Mouse (Mus musculus) midbrain, embryonic 15.5 days (tissue): ENCODE results near the gene Cycs. TPM values are rescaled to one million over a fixed set of nuclear protein-coding genes. Genes with fewer than 3 reads are reported as not detected.
A peak's percentile ranks its signal among the peaks of the same experiment; 100 is the strongest.

Experiments
- ATAC-seq: fragments of 200-750 bp; cut with Nextera tagmentation; replicated peaks from 2 replicates; pipeline ENCODE4 v1.8.0; 2017; ENCODE audit warnings: moderate TSS enrichment
- H3K27ac ChIP-seq: fragments of 300-500 bp; sonication (generic); 2 replicates; pipeline ENCODE4 v1.5.1; 2015; ENCODE audit warnings: mild to moderate bottlenecking, inconsistent platforms
- H3K27me3 ChIP-seq: fragments of 300-500 bp; sonication (generic); replicated peaks from 2 replicates; pipeline ENCODE4 v1.6.1; 2015; ENCODE audit warnings: inconsistent platforms
- H3K36me3 ChIP-seq: fragments of 300-500 bp; sonication (generic); replicated peaks from 2 replicates; pipeline ENCODE4 v1.6.1; 2015; ENCODE audit warnings: inconsistent platforms
- H3K4me1 ChIP-seq: fragments of 300-500 bp; sonication (generic); 2 replicates; pipeline ENCODE4 v1.6.1; 2015; ENCODE audit warnings: inconsistent platforms
- H3K4me2 ChIP-seq: fragments of 300-500 bp; sonication (generic); 2 replicates; pipeline ENCODE4 v1.6.1; 2015; ENCODE audit warnings: inconsistent platforms, mild to moderate bottlenecking, moderate library complexity
- H3K4me3 ChIP-seq: fragments of 300-500 bp; sonication (generic); 2 replicates; pipeline ENCODE4 v1.5.1; 2015; ENCODE audit warnings: mild to moderate bottlenecking, inconsistent platforms
- H3K9ac ChIP-seq: fragments of 300-500 bp; sonication (generic); 2 replicates; pipeline ENCODE4 v1.6.1; 2015; ENCODE audit warnings: mild to moderate bottlenecking, inconsistent platforms
- H3K9me3 ChIP-seq: fragments of 300-500 bp; sonication (generic); 2 replicates; pipeline ENCODE4 v1.6.1; 2016; ENCODE audit warnings: inconsistent platforms
- WGBS: fragments of 180-500 bp; shearing (Covaris S2); methylation state at CpG from one replicate; pipeline ENCODE4 v1.1.7; 2015; ENCODE audit warnings: mixed read lengths; 5-methylcytosine and 5-hydroxymethylcytosine counted together
- polyA plus RNA-seq: library from polyadenylated mRNA; unstranded; fragments of >200 nt; fragmentation: Nextera tagmentation; extraction: Ambion mirVana; gene quantifications from 2 replicates; pipeline ENCODE4 v1.2.1, GENCODE M21; 2015

Gene Cycs
- polyA plus RNA-seq = 65.9 and 67.7 TPM in 2 replicates

GRCm38 (mm10) chr6:50566141-50566996 lies at the start of gene Cycs:
Cycs (minus strand) TSS chr6:50566538.
- no peaks in the 10 kb centered on the region for H3K9me3 ChIP-seq
- peak within 1 kb of the TSS; percentile 87 for H3K4me3 ChIP-seq
- peak; percentile 99 for ATAC-seq
- H3K36me3 ChIP-seq = 0 out of 2 replicates have a peak, but pooled peaks cover 8% of the 10 kb centered on the region
- H3K27ac ChIP-seq = peak within 1 kb of the TSS; percentile 88
- H3K9ac ChIP-seq = peak within 1 kb of the TSS; percentile 96
- peaks cover 14% of the 10 kb centered on the region for H3K4me1 ChIP-seq
- H3K4me2 ChIP-seq = peak within 1 kb of the TSS; percentile 81
- under 1% methylated on average over 78 of the region's 78 CpGs for WGBS
- H3K27me3 ChIP-seq = no peaks in the 10 kb centered on the region

DNA sequence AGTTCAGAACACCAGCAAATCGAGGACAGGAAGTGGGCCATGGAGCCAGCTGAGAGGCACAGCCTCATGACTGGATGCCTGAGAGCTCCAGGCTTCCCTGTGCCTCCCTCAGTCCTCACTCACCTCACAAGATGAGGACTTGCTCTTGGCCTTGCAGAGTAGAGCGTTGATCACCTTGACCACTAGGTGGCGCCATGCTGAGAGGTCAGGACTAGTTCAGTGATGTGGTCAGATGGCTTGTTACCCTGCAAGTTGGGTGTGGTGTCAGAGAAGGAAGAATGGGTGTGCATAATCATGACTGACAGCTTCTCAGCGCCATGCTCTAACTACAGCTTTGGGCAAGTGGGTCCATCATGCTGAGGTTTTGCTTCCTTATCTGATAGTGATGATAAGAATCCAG lies 35.3 kb upstream of the Cycs start:
- 27% methylated on average over 4 of the region's 4 CpGs for whole genome bisulfite sequencing
- no peak overlapping the region for H3K4me2 ChIP-seq

DNA sequence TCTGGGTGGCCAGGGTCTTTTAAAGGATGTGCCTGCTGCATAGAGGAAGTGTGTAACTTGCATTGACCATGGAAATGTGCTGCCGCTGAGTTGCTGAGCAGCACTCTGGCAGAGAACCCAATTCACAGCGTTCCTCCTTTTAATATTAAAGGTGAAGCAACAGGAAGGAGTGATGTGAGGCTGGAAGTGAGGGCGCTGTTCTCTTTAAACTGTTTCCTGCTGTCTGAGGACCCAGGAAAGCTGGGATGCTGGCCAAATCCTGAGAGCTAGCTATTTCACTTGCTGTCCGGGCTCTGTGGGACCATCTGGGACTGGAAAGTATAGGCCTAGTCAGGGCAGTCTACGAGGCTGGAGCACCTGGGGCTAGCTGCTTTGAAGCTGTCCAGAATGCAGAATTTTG lies 32.2 kb upstream of the Cycs start:
- H3K9me3 ChIP-seq = no peaks in the 10 kb centered on the region
- H3K4me3 ChIP-seq = no peak overlapping the region
- no peak for ATAC-seq
- H3K36me3 ChIP-seq = no peaks in the 10 kb centered on the region
- H3K4me1 ChIP-seq = peaks cover 12% of the 10 kb centered on the region
- no peaks in the 10 kb centered on the region for H3K27me3 ChIP-seq
- no peak overlapping the region for H3K9ac ChIP-seq
- H3K4me2 ChIP-seq = no peak overlapping the region
- no peak overlapping the region for H3K27ac ChIP-seq
- 51% methylated on average over 5 of the region's 5 CpGs for WGBS

More for the DNA sequence above, 35.3 kb upstream of the Cycs start:
- Histone ChIP-seq H3K36me3 (no peaks in the 10 kb centered on the region), H3K9ac (no peak overlapping the region), H3K9me3 (no peaks in the 10 kb centered on the region), H3K4me3 (no peak overlapping the region), H3K4me1 (no peaks in the 10 kb centered on the region), H3K27ac (no peak overlapping the region), H3K27me3 (no peaks in the 10 kb centered on the region)
- no peak for ATAC-seq

DNA sequence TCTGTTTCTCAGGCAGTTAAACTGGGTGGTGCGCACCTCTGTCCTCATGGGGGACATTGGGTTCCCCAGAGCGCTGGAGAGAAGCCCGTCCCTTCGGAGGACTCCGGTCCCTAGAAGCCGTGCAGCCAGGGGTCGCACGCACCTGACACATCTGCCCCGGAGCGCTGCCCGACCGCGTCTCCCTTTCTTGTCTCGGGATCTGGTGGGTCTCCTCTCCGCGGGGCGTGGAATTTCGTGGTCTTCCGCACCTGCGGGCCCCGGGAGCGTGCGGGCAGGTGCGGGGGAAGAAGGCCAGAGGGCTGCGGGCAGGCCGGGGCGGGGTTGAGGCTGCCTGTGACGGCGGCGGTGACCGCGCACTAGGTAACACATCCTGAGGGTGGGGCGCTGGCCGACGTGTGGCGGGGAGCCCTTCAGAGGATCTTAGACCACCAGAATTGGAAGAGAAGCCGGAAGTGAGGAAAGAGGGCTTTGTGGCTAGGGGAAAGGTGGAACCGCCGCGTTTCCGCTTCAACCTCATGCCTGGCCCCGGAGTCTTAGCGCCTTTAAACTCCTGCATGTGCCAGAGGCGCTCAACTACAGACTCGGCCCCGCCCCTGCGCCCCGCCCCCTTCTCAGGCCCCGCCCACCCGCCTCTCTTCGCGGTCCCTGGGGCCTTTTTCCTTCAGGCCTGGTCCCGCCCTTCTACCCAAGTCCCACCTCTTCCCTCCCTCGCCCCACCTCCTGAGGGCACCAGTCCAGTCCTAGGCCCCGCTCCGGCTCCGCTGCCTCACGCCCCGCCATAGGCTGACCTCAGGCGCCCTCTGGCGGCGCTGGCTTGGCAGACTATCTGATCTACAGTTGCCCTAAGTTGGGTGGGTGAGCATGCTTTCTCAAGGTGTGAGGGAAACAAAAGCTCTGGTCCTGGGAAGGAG lies 30.2 kb upstream of the Cycs start, which contains the start of gene 4921507P07Rik:
Gene 4921507P07Rik, minus strand, starts transcription at position 332 of the 911 bp plus-strand sequence.
- Histone ChIP-seq H3K4me3 (peak within 1 kb of the TSS; percentile 55), H3K4me1 (peaks cover 12% of the 10 kb centered on the region), H3K9ac (peak within 1 kb of the TSS; percentile 63), H3K9me3 (no peaks in the 10 kb centered on the region), H3K36me3 (no peaks in the 10 kb centered on the region), H3K27ac (peak within 1 kb of the TSS; percentile 60), H3K4me2 (peak within 1 kb of the TSS; percentile 87), H3K27me3 (no peaks in the 10 kb centered on the region)
- under 1% methylated on average over 61 of the region's 62 CpGs for WGBS
- ATAC-seq = peak; percentile 95

DNA sequence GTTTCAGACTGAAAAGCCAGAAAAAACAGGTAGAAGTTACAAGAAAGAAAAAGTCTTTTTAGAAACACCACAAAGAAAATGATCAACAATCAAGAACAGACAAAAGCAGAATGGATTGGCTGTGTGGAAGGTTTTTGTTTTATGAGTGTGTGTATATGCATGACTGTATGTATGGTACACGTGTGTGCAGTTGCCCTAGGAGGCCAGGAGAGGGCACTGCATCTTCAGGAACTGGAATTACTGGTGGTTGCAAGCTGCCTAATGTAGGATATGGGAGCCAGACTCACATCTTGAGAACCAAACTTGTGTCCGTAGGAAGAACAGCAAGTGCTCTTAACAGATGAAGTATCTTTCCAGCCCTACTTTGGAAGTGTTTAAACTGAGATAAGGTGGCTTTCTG lies 28.0 kb upstream of the Cycs start:
- H3K36me3 ChIP-seq = no peaks in the 10 kb centered on the region
- no peak overlapping the region for H3K27ac ChIP-seq
- no peak for ATAC-seq
- H3K9ac ChIP-seq = no peak overlapping the region
- H3K9me3 ChIP-seq = no peaks in the 10 kb centered on the region
- peaks cover 12% of the 10 kb centered on the region for H3K4me1 ChIP-seq
- 90% methylated on average over 2 of the region's 2 CpGs for WGBS
- no peak overlapping the region for H3K4me3 ChIP-seq
- H3K4me2 ChIP-seq = no peak overlapping the region
- H3K27me3 ChIP-seq = no peaks in the 10 kb centered on the region

- Histone ChIP-seq H3K4me3 (no peak overlapping the region), H3K9ac (no peak overlapping the region), H3K27ac (no peak overlapping the region), H3K9me3 (no peaks in the 10 kb centered on the region), H3K4me1 (peaks cover 12% of the 10 kb centered on the region), H3K4me2 (no peak overlapping the region), H3K36me3 (no peaks in the 10 kb centered on the region), H3K27me3 (no peaks in the 10 kb centered on the region)
- WGBS = 68% methylated on average over 10 of the region's 10 CpGs
- ATAC-seq = no peak
These were observed 27.1 kb upstream of the Cycs start for GRCm38 (mm10) chr6:50593334-50593845.

- no peaks in the 10 kb centered on the region for H3K36me3 ChIP-seq
- no peak overlapping the region for H3K27ac ChIP-seq
- WGBS = 94% methylated on average over 3 of the region's 3 CpGs
- no peaks in the 10 kb centered on the region for H3K27me3 ChIP-seq
- no peaks in the 10 kb centered on the region for H3K9me3 ChIP-seq
- H3K4me3 ChIP-seq = no peak overlapping the region
- ATAC-seq = no peak
- H3K9ac ChIP-seq = no peak overlapping the region
- H3K4me1 ChIP-seq = 0 out of 2 replicates have a peak, but pooled peaks cover under 1% of the 10 kb centered on the region
- no peak overlapping the region for H3K4me2 ChIP-seq
These were observed 23.9 kb upstream of the Cycs start for GRCm38 (mm10) chr6:50590234-50590633.

GRCm38 (mm10) chr6:50588251-50588650 lies 21.9 kb upstream of the Cycs start:
- H3K4me3 ChIP-seq = no peak overlapping the region
- no peaks in the 10 kb centered on the region for H3K27me3 ChIP-seq
- no peaks in the 10 kb centered on the region for H3K4me1 ChIP-seq
- no peak overlapping the region for H3K27ac ChIP-seq
- H3K9me3 ChIP-seq = no peaks in the 10 kb centered on the region
- no peak overlapping the region for H3K9ac ChIP-seq
- WGBS = 94% methylated on average over 1 of the region's 1 CpGs
- H3K4me2 ChIP-seq = no peak overlapping the region
- no peaks in the 10 kb centered on the region for H3K36me3 ChIP-seq
- ATAC-seq = no peak

GRCm38 (mm10) chr6:50587412-50587811 lies 21.1 kb upstream of the Cycs start:
- ATAC-seq = no peak
- Histone ChIP-seq H3K27me3 (no peaks in the 10 kb centered on the region), H3K4me1 (no peaks in the 10 kb centered on the region), H3K4me2 (no peak overlapping the region), H3K9me3 (no peaks in the 10 kb centered on the region), H3K27ac (no peak overlapping the region), H3K36me3 (no peaks in the 10 kb centered on the region), H3K9ac (no peak overlapping the region), H3K4me3 (no peak overlapping the region)
- 90% methylated on average over 2 of the region's 2 CpGs for WGBS

GRCm38 (mm10) chr6:50586316-50586715 lies 20.0 kb upstream of the Cycs start:
- H3K36me3 ChIP-seq = no peaks in the 10 kb centered on the region
- H3K9ac ChIP-seq = no peak overlapping the region
- no peak overlapping the region for H3K27ac ChIP-seq
- no peak for ATAC-seq
- WGBS = 93% methylated on average over 5 of the region's 5 CpGs
- no peaks in the 10 kb centered on the region for H3K27me3 ChIP-seq
- no peak overlapping the region for H3K4me3 ChIP-seq
- H3K4me2 ChIP-seq = no peak overlapping the region
- H3K9me3 ChIP-seq = no peaks in the 10 kb centered on the region
- H3K4me1 ChIP-seq = no peaks in the 10 kb centered on the region

- Histone ChIP-seq H3K9me3 (no peaks in the 10 kb centered on the region), H3K9ac (no peak overlapping the region), H3K4me2 (no peak overlapping the region), H3K4me3 (no peak overlapping the region), H3K4me1 (no peaks in the 10 kb centered on the region), H3K27me3 (no peaks in the 10 kb centered on the region), H3K36me3 (no peaks in the 10 kb centered on the region), H3K27ac (no peak overlapping the region)
- 88% methylated on average over 7 of the region's 7 CpGs for WGBS
- ATAC-seq = no peak
These were observed 19.4 kb upstream of the Cycs start for GRCm38 (mm10) chr6:50585733-50586132.

DNA sequence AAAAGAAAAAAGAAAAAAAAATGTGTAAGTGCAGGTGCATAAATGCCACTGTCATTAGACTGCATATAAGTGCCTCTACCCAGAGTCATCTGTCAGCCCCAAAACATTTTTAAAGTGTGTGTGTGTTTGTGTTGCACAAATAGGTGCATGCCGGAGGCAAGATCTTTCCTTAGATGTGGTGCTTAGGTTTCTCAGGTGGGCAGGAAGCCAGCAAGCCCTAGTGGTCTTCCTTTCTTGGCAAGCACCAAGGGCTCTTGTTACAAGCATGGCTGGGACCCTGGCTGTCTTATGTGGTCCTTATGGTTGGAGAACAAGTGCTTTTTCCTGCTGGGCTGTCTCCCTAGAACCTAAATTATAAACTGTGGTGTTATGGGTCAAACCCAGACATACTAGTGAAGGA lies 5.3 kb upstream of the Cycs start:
- no peaks in the 10 kb centered on the region for H3K27me3 ChIP-seq
- H3K4me1 ChIP-seq = peaks cover 8% of the 10 kb centered on the region
- WGBS = 100% methylated on average over 1 of the region's 1 CpGs
- ATAC-seq = no peak
- no peaks in the 10 kb centered on the region; the same call in 1 of the 2 replicates for H3K36me3 ChIP-seq
- no peak overlapping the region for H3K4me3 ChIP-seq
- no peak overlapping the region for H3K4me2 ChIP-seq
- H3K27ac ChIP-seq = no peak overlapping the region
- H3K9ac ChIP-seq = no peak overlapping the region
- no peaks in the 10 kb centered on the region for H3K9me3 ChIP-seq
